Mouse (Mus musculus) liver, embryonic 16.5 days (tissue): ENCODE measurements around the gene 4430402I18Rik. TPM values are rescaled to one million over a fixed set of nuclear protein-coding genes. Genes with fewer than 3 reads are reported as not detected.

Experiments used
- ATAC-seq: fragments of 200-750 bp; cut with Nextera tagmentation; 2 replicates; pipeline ENCODE4 v1.8.0; 2017; ENCODE audit warnings: low read depth, mild to moderate bottlenecking, moderate number of reproducible peaks, moderate library complexity
- H3K27ac ChIP-seq: fragments of 300-500 bp; sonication (generic); 2 replicates; pipeline ENCODE4 v1.5.1; 2014; ENCODE audit warnings: mild to moderate bottlenecking, low read length
- H3K27me3 ChIP-seq: fragments of 300-500 bp; sonication (generic); 2 replicates; pipeline ENCODE4 v1.6.1; 2014; ENCODE audit warnings: low read depth, low read length, mixed read lengths; ENCODE audit not compliant: control insufficient read depth, insufficient read depth
- H3K36me3 ChIP-seq: fragments of 300-500 bp; sonication (generic); 2 replicates; pipeline ENCODE4 v1.6.1; 2014; ENCODE audit warnings: mild to moderate bottlenecking; ENCODE audit not compliant: control insufficient read depth, insufficient read depth
- H3K4me1 ChIP-seq: fragments of 300-500 bp; sonication (generic); 2 replicates; pipeline ENCODE4 v1.6.1; 2014; ENCODE audit warnings: low read depth, low read length, mixed read lengths; ENCODE audit not compliant: control insufficient read depth
- H3K4me2 ChIP-seq: fragments of 300-500 bp; sonication (generic); 2 replicates; pipeline ENCODE4 v1.6.1; 2014; ENCODE audit warnings: low read depth, low read length, mixed read lengths
- H3K4me3 ChIP-seq: fragments of 300-500 bp; sonication (generic); 2 replicates; pipeline ENCODE4 v1.5.1; 2014; ENCODE audit warnings: low read depth, mild to moderate bottlenecking, low read length
- H3K9ac ChIP-seq: fragments of 300-500 bp; sonication (generic); 2 replicates; pipeline ENCODE4 v1.6.1; 2014; ENCODE audit warnings: low read depth, low read length
- H3K9me3 ChIP-seq: fragments of 300-500 bp; sonication (generic); replicated peaks from 2 replicates; pipeline ENCODE4 v1.6.1; 2016; ENCODE audit warnings: low read length; ENCODE audit not compliant: control insufficient read depth
- WGBS: fragments of 180-500 bp; shearing (Covaris S2); extraction: QIAGEN DNeasy Blood & Tissue Kit; methylation state at CpG from one replicate; pipeline ENCODE4 v1.1.7; 2014; ENCODE audit not compliant: insufficient replicate concordance; 5-methylcytosine and 5-hydroxymethylcytosine counted together
- polyA plus RNA-seq: library from polyadenylated mRNA; unstranded; fragments of >200 nt; fragmentation: Nextera tagmentation; extraction: Ambion mirVana; gene quantifications from 2 replicates; pipeline ENCODE4 v1.2.1, GENCODE M21; 2015

The 4430402I18Rik gene
- polyA plus RNA-seq, 1 experiment from 2014 or later = 1.5 TPM

DNA sequence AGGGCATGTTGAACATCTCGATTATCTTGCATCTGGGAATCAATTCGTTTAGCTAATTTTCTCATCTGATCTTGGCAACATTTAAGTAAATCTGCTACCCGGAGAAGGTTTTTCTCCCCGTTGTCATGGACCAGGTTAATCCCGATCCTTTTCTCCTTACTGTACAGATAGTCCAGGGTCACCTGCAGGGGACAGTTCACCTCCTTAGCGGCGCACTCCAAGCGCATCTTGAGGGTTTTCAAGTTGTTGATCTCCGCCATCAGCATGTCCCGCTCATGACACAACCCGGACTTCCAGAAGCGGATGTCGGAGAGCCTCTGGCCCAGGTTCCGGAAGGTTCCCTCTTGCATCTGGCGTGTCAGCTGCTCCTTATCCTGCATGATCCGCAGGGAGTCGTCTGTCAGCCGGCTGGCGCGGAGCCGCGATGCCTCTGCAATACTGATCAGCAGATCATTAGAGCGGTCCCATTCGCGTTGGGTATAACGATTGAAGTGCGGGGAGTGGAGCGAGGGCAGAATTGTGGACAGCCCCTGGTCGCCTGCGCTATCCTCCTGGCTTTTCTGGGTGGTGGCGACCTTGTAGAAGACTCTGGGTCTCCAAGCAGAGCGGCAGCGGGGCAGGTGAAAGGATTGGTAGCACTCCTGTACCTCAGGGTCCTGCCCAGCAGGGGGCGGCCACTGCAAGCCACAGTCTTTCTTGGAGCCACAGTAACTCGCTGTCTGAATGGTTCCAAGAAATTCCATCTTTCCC lies 7.4 kb upstream of the 4430402I18Rik start:
- Histone ChIP-seq H3K4me1 (no peaks in the 10 kb centered on the region; the same call in 1 of the 2 replicates), H3K27me3 (peaks cover 9% of the 10 kb centered on the region), H3K27ac (no peak overlapping the region), H3K36me3 (no peaks in the 10 kb centered on the region), H3K4me2 (peak overlapping the region; percentile 61), H3K9ac (no peak overlapping the region), H3K9me3 (no peaks in the 10 kb centered on the region), H3K4me3 (peak overlapping the region; percentile 42)
- ATAC-seq = peak; percentile 54; the same call in 1 of the 2 replicates
- 20% methylated on average over 35 of the region's 35 CpGs for WGBS

DNA sequence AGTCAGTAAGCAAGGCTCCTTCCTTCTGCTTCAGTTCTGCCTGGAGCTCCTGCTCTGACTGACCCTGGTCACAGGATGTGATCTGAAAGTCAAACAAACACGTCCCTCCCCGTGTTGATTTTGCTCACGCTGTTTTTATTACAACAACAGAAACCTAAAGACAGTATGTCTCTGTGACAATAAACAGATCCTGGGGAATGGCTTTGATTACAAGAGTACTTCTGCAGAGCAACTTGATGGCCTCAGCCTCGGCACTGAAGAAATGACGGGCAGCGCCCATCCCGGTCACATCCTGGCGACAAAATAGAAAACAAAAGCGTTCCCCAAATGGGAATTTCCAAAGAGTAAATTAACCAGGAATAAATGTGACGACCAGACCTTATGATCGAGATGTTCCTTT lies 2.7 kb upstream of the 4430402I18Rik start:
- Histone ChIP-seq H3K4me3 (no peak overlapping the region), H3K4me1 (no peaks in the 10 kb centered on the region; the same call in 1 of the 2 replicates), H3K9me3 (no peaks in the 10 kb centered on the region), H3K9ac (no peak overlapping the region), H3K27ac (no peak overlapping the region), H3K27me3 (peaks cover 9% of the 10 kb centered on the region), H3K4me2 (no peak overlapping the region), H3K36me3 (no peaks in the 10 kb centered on the region)
- no peak for ATAC-seq
- WGBS = 57% methylated on average over 11 of the region's 11 CpGs

GRCm38 (mm10) chr19:28969231-28969630 lies 1.6 kb upstream of the 4430402I18Rik start:
- no peak for ATAC-seq
- WGBS = 63% methylated on average over 5 of the region's 5 CpGs

GRCm38 (mm10) chr19:28968178-28968577 lies 578 bp upstream of the 4430402I18Rik start:
- WGBS = 53% methylated on average over 4 of the region's 4 CpGs

More at GRCm38 (mm10) chr19:28969231-28969630, 1.6 kb upstream of the 4430402I18Rik start:
- Histone ChIP-seq H3K36me3 (no peaks in the 10 kb centered on the region), H3K4me1 (peaks cover 7% of the 10 kb centered on the region), H3K9ac (no peak overlapping the region), H3K27me3 (peaks cover 3% of the 10 kb centered on the region; the same call in 1 of the 2 replicates), H3K9me3 (no peaks in the 10 kb centered on the region), H3K27ac (no peak overlapping the region), H3K4me3 (no peak overlapping the region), H3K4me2 (no peak overlapping the region)

DNA sequence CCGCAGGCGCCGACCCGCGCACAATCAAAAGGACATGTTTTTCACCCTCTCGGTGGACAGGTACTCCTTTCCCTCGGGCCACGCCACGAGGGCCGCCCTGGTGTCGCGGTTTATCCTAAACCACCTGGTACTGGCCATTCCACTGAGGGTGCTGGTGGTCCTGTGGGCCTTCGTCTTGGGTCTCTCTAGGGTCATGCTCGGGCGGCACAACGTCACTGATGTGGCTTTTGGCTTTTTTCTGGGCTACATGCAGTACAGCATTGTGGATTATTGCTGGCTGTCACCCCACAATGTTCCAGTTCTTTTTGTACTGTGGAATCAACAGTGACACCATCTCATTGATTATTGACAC lies 3.1 kb downstream of the 4430402I18Rik start:
- H3K9me3 ChIP-seq = no peaks in the 10 kb centered on the region
- ATAC-seq = no peak

More at GRCm38 (mm10) chr19:28968178-28968577, 578 bp upstream of the 4430402I18Rik start:
- Histone ChIP-seq H3K36me3 (no peaks in the 10 kb centered on the region), H3K9me3 (no peaks in the 10 kb centered on the region), H3K27me3 (peaks cover 8% of the 10 kb centered on the region; the same call in 1 of the 2 replicates), H3K27ac (no peak overlapping the region), H3K4me3 (no peak overlapping the region), H3K4me2 (no peak overlapping the region), H3K4me1 (peaks cover 8% of the 10 kb centered on the region), H3K9ac (no peak overlapping the region)
- no peak for ATAC-seq

GRCm38 (mm10) chr19:28963842-28964551 lies 3.6 kb downstream of the 4430402I18Rik start, which contains the start of gene Plpp6:
TSS of gene Plpp6 (plus strand) at chr19:28963953.
- H3K36me3 ChIP-seq = no peaks in the 10 kb centered on the region
- peak within 1 kb of the TSS; percentile 86 for H3K4me2 ChIP-seq
- WGBS = under 1% methylated on average over 69 of the region's 73 CpGs
- no peaks in the 10 kb centered on the region for H3K9me3 ChIP-seq
- peak within 1 kb of the TSS; percentile 74 for H3K9ac ChIP-seq
- H3K4me1 ChIP-seq = peaks cover 8% of the 10 kb centered on the region
- peaks cover 11% of the 10 kb centered on the region; the same call in 1 of the 2 replicates for H3K27me3 ChIP-seq
- peak within 1 kb of the TSS; percentile 78 for H3K4me3 ChIP-seq
- 0 out of 2 replicates have a peak within 1 kb of the TSS, but pooled peaks have one; percentile 19 for H3K27ac ChIP-seq
- peak; percentile 72 for ATAC-seq

More for the DNA sequence above, 3.1 kb downstream of the 4430402I18Rik start:
- Histone ChIP-seq H3K9ac (peak overlapping the region; percentile 74), H3K27ac (no peak overlapping the region), H3K4me3 (peak overlapping the region; percentile 78), H3K27me3 (peaks cover 11% of the 10 kb centered on the region; the same call in 1 of the 2 replicates), H3K36me3 (no peaks in the 10 kb centered on the region), H3K4me2 (peak overlapping the region; percentile 86), H3K4me1 (peaks cover 8% of the 10 kb centered on the region)
- WGBS = 9% methylated on average over 16 of the region's 16 CpGs

GRCm38 (mm10) chr19:28963513-28963841 lies 4.1 kb downstream of the 4430402I18Rik start:
- H3K36me3 ChIP-seq = no peaks in the 10 kb centered on the region
- no peak overlapping the region for H3K27ac ChIP-seq
- H3K9ac ChIP-seq = no peak overlapping the region; the same call in 1 of the 2 replicates
- H3K4me3 ChIP-seq = peak overlapping the region; percentile 78
- no peak for ATAC-seq
- 10% methylated on average over 4 of the region's 4 CpGs for WGBS
- H3K9me3 ChIP-seq = no peaks in the 10 kb centered on the region
- peaks cover 11% of the 10 kb centered on the region; the same call in 1 of the 2 replicates for H3K27me3 ChIP-seq
- peaks cover 8% of the 10 kb centered on the region for H3K4me1 ChIP-seq
- H3K4me2 ChIP-seq = peak overlapping the region; percentile 86

GRCm38 (mm10) chr19:28963113-28963512 lies 4.5 kb downstream of the 4430402I18Rik start:
- no peak for ATAC-seq
- Histone ChIP-seq H3K4me3 (no peak overlapping the region), H3K9ac (no peak overlapping the region), H3K4me1 (peaks cover 8% of the 10 kb centered on the region), H3K27me3 (peaks cover 11% of the 10 kb centered on the region; the same call in 1 of the 2 replicates), H3K27ac (no peak overlapping the region), H3K36me3 (no peaks in the 10 kb centered on the region), H3K4me2 (peak overlapping the region; percentile 86), H3K9me3 (no peaks in the 10 kb centered on the region)
- 40% methylated on average over 3 of the region's 3 CpGs for WGBS
